9 mouse cellular contexts compared by ENCODE assay signal in genomic region chr14:36212830-36213229, GRCm38 (mm10).
DNase-seq lines count a peak whose midpoint lies in the region; ATAC-seq and TF ChIP-seq lines count a peak whose summit lies in the region.
"Had no signal": no experiment of that assay in that cellular context is flagged by ENCODE, and none has a peak within 500 bp of the region (broad histone marks: within the 10 kb centered on the region; RNA-seq: fewer than 3 reads in every experiment).

No protein-coding gene starts in this region.

- no peak overlapping the region for H3K9ac ChIP-seq in forebrain, embryonic 11.5 days (ENCODE audit: low read length)
- H3K9ac ChIP-seq in midbrain, embryonic 12.5 days (replicated peaks) = no peak overlapping the region
- H3K9ac ChIP-seq: stomach, embryonic 15.5 days had no signal

- no peak overlapping the region for H3K4me3 ChIP-seq in forebrain, embryonic 11.5 days (ENCODE audit: low read depth, low read length)
- no peak overlapping the region for H3K4me3 ChIP-seq in layer of hippocampus, adult 2 months
- H3K4me3 ChIP-seq in midbrain, embryonic 12.5 days = no peak overlapping the region
- H3K4me3 ChIP-seq: stomach, embryonic 15.5 days had no signal

- DNase-seq in gastrocnemius, postnatal 10 days = peak; percentile 42
- no peak for DNase-seq in gastrocnemius, adult 8-10 months (ENCODE audit: low spot score in 2 of 2)
- DNase-seq in 416B (ENCODE audit: low read depth) = peak; percentile 64
- peak; percentile 82 for DNase-seq in brain, adult 2 months (ENCODE audit: low read depth, low spot score)
- DNase-seq in forebrain, embryonic 11.5 days (ENCODE audit: low spot score) = peak; percentile 68
- peak; percentile 49 to 74 for DNase-seq in layer of hippocampus, adult 2 months (ENCODE audit: low spot score in 2 of 2)
- DNase-seq in thymus, postnatal 14 days = peak; percentile 66

- no peaks in the 10 kb centered on the region for H3K27me3 ChIP-seq in forebrain, embryonic 11.5 days (ENCODE audit: control insufficient read depth, insufficient read depth, low read length)
- no peaks in the 10 kb centered on the region for H3K27me3 ChIP-seq in midbrain, embryonic 12.5 days
- H3K27me3 ChIP-seq: stomach, embryonic 15.5 days had no signal

- peak; percentile 90 for TF ChIP-seq CTCF in layer of hippocampus, adult 2 months (conservative IDR thresholded peaks at IDR 0.05)

- WGBS in forebrain, embryonic 11.5 days = 37% methylated on average over 4 of the region's 4 CpGs
- WGBS in midbrain, embryonic 12.5 days = 43% methylated on average over 4 of the region's 4 CpGs

- H3K4me1 ChIP-seq in forebrain, embryonic 11.5 days (replicated peaks; ENCODE audit: control insufficient read depth, insufficient read depth, low read length) = no peaks in the 10 kb centered on the region
- H3K4me1 ChIP-seq in midbrain, embryonic 12.5 days = no peaks in the 10 kb centered on the region
- H3K4me1 ChIP-seq: stomach, embryonic 15.5 days had no signal

- H3K27ac ChIP-seq in forebrain, embryonic 11.5 days (ENCODE audit: low read depth, low read length) = no peak overlapping the region
- H3K27ac ChIP-seq in layer of hippocampus, adult 2 months = no peak overlapping the region
- H3K27ac ChIP-seq in midbrain, embryonic 12.5 days (replicated peaks) = no peak overlapping the region
- H3K27ac ChIP-seq: stomach, embryonic 15.5 days had no signal

- ATAC-seq in forebrain, embryonic 11.5 days (replicated peaks; ENCODE audit: low FRiP score) = peak; percentile 56; the same call in 1 of the 2 replicates
- 0 out of 2 replicates have a peak, but pooled peaks have one; percentile 52 for ATAC-seq in midbrain, embryonic 12.5 days (ENCODE audit: low FRiP score, low read depth)

- H3K4me2 ChIP-seq in forebrain, embryonic 11.5 days (ENCODE audit: low read depth, low read length, severe bottlenecking) = no peak overlapping the region
- no peak overlapping the region for H3K4me2 ChIP-seq in midbrain, embryonic 12.5 days (replicated peaks)
- H3K4me2 ChIP-seq: stomach, embryonic 15.5 days had no signal

- no peaks in the 10 kb centered on the region for H3K36me3 ChIP-seq in forebrain, embryonic 11.5 days (ENCODE audit: control insufficient read depth, insufficient read depth, low read length)
- H3K36me3 ChIP-seq in midbrain, embryonic 12.5 days = no peaks in the 10 kb centered on the region
- H3K36me3 ChIP-seq: stomach, embryonic 15.5 days had no signal

- no peaks in the 10 kb centered on the region for H3K9me3 ChIP-seq in forebrain, embryonic 11.5 days (ENCODE audit: control insufficient read depth, low read length)
- H3K9me3 ChIP-seq in midbrain, embryonic 12.5 days = no peaks in the 10 kb centered on the region
- H3K9me3 ChIP-seq: stomach, embryonic 15.5 days had no signal

Comparison
In these comparisons a context has a peak if more than half of its experiments do, and no peak if none do; other contexts are left out.
1. DNase-seq: peak in gastrocnemius, postnatal 10 days (single experiment), 416B (single experiment), brain, adult 2 months (single experiment), forebrain, embryonic 11.5 days (single experiment), layer of hippocampus, adult 2 months (2 of 2) and thymus, postnatal 14 days (single experiment); none in gastrocnemius, adult 8-10 months (0 of 2).